Mouse (Mus musculus): ENCODE results near the gene Rps8. TPM values are rescaled to one million over a fixed set of nuclear protein-coding genes. Genes with fewer than 3 reads are reported as not detected.

The Rps8 gene
- polyA plus RNA-seq, 1 experiment from 2014 or later = 289 TPM

DNA sequence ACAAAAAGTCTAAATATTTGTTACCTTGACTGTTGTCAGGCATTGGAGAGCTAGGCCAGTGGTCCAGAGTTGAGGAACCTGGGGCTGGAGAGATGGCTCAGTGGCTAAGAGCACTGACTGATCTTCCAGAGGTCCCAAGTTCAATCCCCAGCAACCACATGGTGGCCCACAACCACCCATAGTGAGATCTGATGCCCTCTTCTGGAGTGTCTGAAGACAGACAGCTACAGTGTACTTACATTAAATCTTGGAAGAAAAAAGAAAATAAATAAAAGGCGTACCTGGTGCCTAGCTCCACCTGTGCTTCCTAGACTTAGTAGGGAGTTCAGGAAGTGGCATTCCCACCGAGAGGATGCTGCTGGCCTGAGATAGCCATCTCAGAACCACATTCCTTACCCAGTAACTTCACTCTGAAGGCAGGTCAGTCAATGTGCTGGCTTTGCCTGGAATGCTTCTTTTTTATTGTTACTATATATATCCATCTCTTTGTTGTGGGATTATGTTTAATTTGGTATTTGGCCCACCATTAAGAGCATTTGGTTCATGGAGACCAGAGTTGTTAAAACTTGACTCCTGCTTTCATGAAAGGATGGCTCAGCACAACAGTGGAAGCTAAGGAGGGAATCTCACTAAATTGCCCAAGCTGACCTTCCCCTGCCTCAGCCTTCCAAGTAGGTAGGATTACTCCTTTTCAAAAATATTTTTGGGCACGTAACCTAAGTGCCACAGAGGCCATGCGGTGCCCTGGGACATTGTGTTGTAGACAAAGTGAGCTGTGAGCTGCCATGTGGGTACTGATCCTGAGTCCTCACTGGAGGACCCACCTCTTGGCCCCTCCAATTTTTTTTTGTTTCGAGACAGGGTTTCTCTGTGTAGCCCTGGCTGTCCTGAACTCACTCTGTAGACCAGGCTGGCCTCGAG is 6.5 kb downstream of the Rps8 start:
- no peaks in the 10 kb centered on the region for H3K27me3 ChIP-seq
- DNase-seq (ENCODE audit: low read depth, low spot score) = no peak
- no peak for ATAC-seq
- POLR2A ChIA-PET = interaction anchor here (0.7 to 1.8 kb wide), 3 partner anchors 27 to 1282 kb away, joined by 3 to 6 read pairs (median 4); no protein-coding TSS in a partner anchor
- in situ Hi-C loops (cut with MboI; ENCODE audit: low pct_unique_long_range_greater_than_20kb) = loop anchor here (5.0 kb wide), 1 partner anchor 68 kb away; no protein-coding TSS in a partner anchor
- TF ChIP-seq CTCF (IDR thresholded peaks at IDR 0.05) = no peak
- CTCF ChIA-PET = no interaction called here

DNA sequence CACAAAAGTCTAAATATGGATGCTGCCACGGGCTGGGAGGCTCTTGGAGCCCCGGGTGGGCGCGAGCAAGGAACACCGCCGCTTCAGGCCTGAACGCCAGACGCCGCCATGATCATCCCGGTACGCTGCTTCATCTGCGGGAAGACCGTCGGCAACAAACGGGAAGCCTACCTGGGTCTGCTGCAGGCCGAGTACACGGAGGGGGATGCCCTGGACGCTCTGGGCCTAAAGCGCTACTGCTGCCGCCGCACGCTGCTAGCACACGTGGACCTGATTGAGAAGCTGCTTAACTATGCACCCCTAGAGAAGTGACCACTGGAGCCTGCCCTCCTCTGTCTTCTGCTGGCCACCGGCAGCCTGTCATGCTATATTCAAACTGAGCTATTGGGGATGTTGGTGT is 7.2 kb downstream of the Rps8 start:
- CTCF ChIA-PET = no interaction called here

DNA sequence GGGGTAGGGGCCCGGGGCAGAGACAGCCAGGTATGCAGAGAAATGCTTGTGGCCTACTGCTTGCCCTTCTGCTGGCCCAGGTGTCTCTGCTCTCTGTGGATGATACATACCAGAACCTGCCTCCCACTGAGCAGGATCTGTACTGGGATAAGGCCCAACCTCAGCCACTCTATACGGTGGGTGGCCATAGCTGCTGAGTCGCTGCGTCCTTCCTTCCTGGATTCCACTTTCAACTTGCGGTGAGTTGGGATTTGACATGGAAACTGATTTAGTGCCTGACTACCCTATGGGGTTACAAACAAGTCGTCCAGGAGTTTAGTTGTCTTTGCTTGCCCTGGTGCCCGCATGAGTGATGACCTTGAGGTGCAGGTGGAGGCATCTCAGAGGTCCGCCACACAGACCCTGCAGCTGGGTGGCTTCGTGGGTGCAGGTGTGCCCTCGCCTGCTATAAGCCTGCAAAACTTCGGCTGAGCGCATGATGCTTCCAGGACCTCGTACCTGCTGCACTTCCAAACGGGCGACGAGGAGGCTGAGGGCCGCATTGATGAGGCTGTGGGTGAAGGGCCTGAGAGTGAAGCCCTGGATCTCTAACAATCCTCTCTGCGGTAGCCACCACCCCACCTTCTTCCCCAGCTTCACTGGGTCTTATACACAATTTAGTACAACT is 7.9 kb downstream of the Rps8 start:
- in situ Hi-C loops (cut with MboI; ENCODE audit: low pct_unique_long_range_greater_than_20kb) = no loop called here
- H3K27me3 ChIP-seq = no peaks in the 10 kb centered on the region
- ChIA-PET CTCF (no interaction called here), POLR2A (interaction anchor here (1.6 to 1.8 kb wide), 2 partner anchors 29 to 153 kb away, joined by 3 to 6 read pairs; no protein-coding TSS in a partner anchor)
- no peak for TF ChIP-seq CTCF (IDR thresholded peaks at IDR 0.05)
- ATAC-seq (no peak), DNase-seq (ENCODE audit: low read depth, low spot score) (no peak)

More for the DNA sequence above, 7.2 kb downstream of the Rps8 start:
- POLR2A ChIA-PET = interaction anchor here (0.7 to 1.8 kb wide), 4 partner anchors 28 to 1283 kb away, joined by 3 to 6 read pairs (median 4); no protein-coding TSS in a partner anchor
- no peak for TF ChIP-seq CTCF (IDR thresholded peaks at IDR 0.05)
- in situ Hi-C loops (cut with MboI; ENCODE audit: low pct_unique_long_range_greater_than_20kb) = no loop called here
- no peaks in the 10 kb centered on the region for H3K27me3 ChIP-seq
- no peak for DNase-seq (ENCODE audit: low read depth, low spot score)
- ATAC-seq = no peak

DNA sequence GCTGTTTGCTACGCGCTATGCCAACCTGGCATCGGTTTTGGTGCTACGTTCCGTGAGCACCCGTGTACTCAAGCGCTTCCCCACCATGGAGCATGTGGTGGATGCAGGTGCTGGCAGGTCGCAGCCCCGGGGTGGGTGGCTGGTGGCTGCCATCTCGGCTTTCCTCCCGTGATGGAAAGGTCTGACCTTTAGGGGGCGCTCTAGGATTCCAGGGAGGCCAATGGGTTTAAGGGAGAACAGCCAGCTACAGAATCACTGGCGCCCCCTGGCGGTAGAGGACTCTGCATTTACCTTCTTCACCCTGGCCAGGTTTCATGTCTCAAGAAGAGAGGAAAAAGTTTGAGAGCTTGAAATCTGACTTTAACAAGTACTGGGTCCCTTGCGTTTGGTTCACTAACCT is 9.9 kb downstream of the Rps8 start:
- peak; percentile 99 for TF ChIP-seq CTCF (IDR thresholded peaks at IDR 0.05)
- CTCF ChIA-PET = interaction anchor here (0.6 to 3.3 kb wide), 15 partner anchors 9 to 209 kb away, joined by 3 to 13 read pairs (median 4); partner anchors contain the start of genes Hectd3, Plk3, Rps8 and Tctex1d4
- in situ Hi-C loops (cut with MboI; ENCODE audit: low pct_unique_long_range_greater_than_20kb) = no loop called here

DNA sequence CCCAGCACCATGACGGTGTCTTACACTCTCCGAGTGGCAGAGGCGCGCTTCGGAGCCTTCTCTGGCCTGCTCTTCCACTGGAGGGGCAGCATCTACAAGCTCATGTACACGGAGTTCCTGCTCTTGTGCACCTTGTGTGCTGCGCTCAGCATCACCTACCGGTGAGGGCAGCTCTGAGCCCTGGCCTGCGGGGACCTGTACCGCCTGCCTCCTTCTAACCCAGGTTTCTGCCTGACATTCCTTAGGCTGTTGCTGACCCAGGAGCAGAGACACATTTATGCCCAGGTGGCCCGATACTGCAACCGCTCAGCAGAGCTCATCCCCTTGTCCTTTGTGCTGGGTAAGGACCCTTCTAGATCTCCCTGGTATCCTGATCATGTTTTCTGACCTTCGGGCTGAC is 10.8 kb downstream of the Rps8 start:
- in situ Hi-C loops (cut with MboI; ENCODE audit: low pct_unique_long_range_greater_than_20kb) = no loop called here
- CTCF ChIA-PET = interaction anchor here (1.5 to 3.3 kb wide), 5 partner anchors 10 to 150 kb away, joined by 5 to 13 read pairs (median 6); partner anchors contain the start of genes Hectd3, Plk3 and Rps8
- DNase-seq (ENCODE audit: low read depth, low spot score) (no peak), ATAC-seq (no peak)
- TF ChIP-seq CTCF (IDR thresholded peaks at IDR 0.05) = no peak
- H3K27me3 ChIP-seq = no peaks in the 10 kb centered on the region
- POLR2A ChIA-PET = no interaction called here

More for the DNA sequence above, 9.9 kb downstream of the Rps8 start:
- POLR2A ChIA-PET = interaction anchor here (1.3 kb wide), 1 partner anchor 9 kb away, joined by 4 read pairs; no protein-coding TSS in a partner anchor
- H3K27me3 ChIP-seq = no peaks in the 10 kb centered on the region
- no peak for DNase-seq (ENCODE audit: low read depth, low spot score)
- ATAC-seq = no peak

DNA sequence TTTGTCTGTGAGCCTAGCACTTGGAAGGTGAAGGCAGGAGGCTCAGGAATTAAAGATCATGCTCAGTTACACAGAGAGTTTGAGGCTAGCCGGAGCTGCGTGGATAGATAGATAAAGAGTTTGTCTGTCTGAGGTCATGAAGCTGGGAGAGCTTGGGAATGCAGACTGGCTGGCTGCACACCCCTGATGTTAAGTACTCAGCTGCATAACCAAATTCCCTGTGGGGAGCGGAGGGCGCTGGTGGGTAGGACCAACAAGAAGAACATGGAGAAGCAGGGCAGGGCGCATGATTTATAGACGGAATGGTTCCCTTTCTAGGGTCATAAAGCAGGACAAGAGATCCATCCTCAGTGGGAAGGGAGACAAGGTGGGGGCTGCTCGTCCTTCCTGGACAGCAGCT is 13.0 kb downstream of the Rps8 start:
- ChIA-PET POLR2A (interaction anchor here (0.6 kb wide), 1 partner anchor 678 kb away, joined by 7 read pairs; no protein-coding TSS in a partner anchor), CTCF (interaction anchor here (4.5 kb wide), 1 partner anchor 139 kb away, joined by 23 read pairs; no protein-coding TSS in a partner anchor)
- DNase-seq (ENCODE audit: low read depth, low spot score) (no peak), ATAC-seq (no peak)
- TF ChIP-seq CTCF (IDR thresholded peaks at IDR 0.05) = no peak
- in situ Hi-C loops (cut with MboI; ENCODE audit: low pct_unique_long_range_greater_than_20kb) = loop anchor here (5.0 kb wide), 1 partner anchor 146 kb away; the partner anchor contains the start of gene Hectd3
- no peaks in the 10 kb centered on the region for H3K27me3 ChIP-seq

DNA sequence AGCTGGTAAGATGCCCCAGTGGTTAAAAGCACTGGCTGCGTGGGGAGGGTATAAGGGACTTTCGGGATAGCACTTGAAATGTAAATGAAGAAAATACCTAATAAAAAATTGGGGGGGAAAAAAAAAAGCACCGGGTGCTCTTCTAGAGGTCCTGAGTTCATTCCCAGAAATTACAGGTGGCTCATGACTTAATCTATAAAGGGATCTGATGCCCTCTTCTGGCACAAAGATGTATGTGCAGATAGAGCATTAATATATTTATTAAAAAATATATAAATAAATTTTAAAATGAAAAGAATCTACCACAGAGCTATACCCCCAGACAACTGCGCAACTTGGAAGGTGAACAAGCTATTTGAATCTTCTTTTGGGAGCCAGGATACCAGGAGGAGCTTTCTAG is 15.4 kb downstream of the Rps8 start:
- ChIA-PET CTCF (interaction anchor here (0.8 to 4.5 kb wide), 18 partner anchors 15 to 164 kb away, joined by 3 to 23 read pairs (median 4); partner anchors contain the start of genes Btbd19, Hectd3 and Tctex1d4), POLR2A (no interaction called here)
- DNase-seq (ENCODE audit: low read depth, low spot score) = no peak
- in situ Hi-C loops (cut with MboI; ENCODE audit: low pct_unique_long_range_greater_than_20kb) = loop anchor here (5.0 kb wide), 1 partner anchor 143 kb away; the partner anchor contains the start of gene Hectd3
- no peak for ATAC-seq
- H3K27me3 ChIP-seq = no peaks in the 10 kb centered on the region
- no peak for TF ChIP-seq CTCF (IDR thresholded peaks at IDR 0.05)

DNA sequence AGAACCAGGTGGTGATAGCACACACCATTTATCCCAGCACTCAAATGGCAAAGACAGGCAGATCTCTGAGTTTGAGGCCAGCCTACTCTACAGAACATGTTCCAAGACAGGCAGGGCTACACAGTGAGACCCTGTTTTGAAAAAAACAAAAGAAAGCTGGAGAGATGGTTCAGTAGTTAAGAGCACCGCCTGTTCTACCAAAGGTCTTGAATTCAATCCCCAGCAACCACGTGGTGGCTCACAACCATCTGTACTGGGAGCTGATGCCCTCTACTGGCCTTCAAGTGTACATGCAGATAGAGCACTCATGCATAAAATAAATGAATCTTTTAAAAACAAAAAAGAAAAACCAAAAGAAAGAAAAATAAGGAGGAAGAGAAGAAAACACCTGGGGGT is 16.8 kb downstream of the Rps8 start:
- TF ChIP-seq CTCF (IDR thresholded peaks at IDR 0.05) = no peak
- no peaks in the 10 kb centered on the region for H3K27me3 ChIP-seq
- in situ Hi-C loops (cut with MboI; ENCODE audit: low pct_unique_long_range_greater_than_20kb) = no loop called here
- POLR2A ChIA-PET = no interaction called here
- CTCF ChIA-PET = interaction anchor here (1.1 to 4.5 kb wide), 10 partner anchors 11 to 143 kb away, joined by 3 to 23 read pairs (median 4); partner anchors contain the start of gene Hectd3
- ATAC-seq (no peak), DNase-seq (ENCODE audit: low read depth, low spot score) (no peak)

DNA sequence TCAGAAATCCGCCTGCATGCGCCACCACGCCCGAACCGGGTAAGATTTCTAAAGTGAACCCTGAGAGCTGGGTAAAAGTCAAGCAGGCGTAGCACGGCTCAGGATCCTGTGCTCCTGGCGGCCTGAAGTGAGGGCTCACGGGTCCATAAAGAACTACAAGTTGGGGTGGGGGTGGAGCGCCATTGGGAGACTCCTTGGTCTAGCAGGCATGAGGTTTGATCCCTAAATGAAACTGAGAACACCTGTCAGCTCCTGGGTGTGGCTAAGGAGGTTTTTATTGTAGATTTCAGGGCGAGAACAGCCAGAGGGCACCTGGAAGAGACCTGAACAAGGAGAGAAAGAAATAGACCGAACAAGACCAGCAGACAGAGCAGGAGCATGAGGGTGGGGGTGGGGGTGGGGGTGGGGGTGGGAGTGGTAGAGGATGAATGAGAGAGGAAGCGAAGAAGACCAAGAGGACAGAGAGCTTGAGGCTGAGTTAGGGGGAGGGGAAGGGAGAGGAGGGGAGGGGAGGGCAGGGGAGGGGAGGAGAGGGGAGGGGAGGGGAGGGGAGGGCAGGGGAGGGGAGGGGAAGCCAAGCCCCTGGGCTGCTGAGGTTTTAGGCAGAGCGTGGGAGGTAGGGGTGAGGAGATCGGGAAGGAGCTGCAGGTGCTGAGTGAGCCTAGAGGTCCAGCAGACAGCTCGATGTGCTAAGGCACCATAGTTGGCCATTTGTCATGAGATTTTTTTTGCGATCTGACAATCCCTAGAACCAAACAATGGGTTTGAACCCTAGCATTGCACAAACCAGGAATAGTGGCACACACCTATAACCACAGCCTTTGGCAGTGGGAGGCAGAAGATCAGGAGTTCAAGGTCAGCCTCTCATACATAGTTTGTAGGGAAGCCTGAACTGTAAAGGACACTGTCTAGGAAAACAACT is 17.5 kb downstream of the Rps8 start:
- no peak for TF ChIP-seq CTCF (IDR thresholded peaks at IDR 0.05)
- in situ Hi-C loops (cut with MboI; ENCODE audit: low pct_unique_long_range_greater_than_20kb) = no loop called here
- ChIA-PET CTCF (interaction anchor here (0.6 to 4.5 kb wide), 8 partner anchors 10 to 142 kb away, joined by 3 to 23 read pairs (median 4); partner anchors contain the start of gene Hectd3), POLR2A (no interaction called here)
- ATAC-seq (no peak), DNase-seq (ENCODE audit: low read depth, low spot score) (no peak)
- no peaks in the 10 kb centered on the region for H3K27me3 ChIP-seq

Measured in Patski (cell line).